Mouse (Mus musculus): ENCODE measurements around the gene Cdc16. TPM values are rescaled to one million over a fixed set of nuclear protein-coding genes. Genes with fewer than 3 reads are reported as not detected.

Gene Cdc16
- polyA plus RNA-seq, 1 experiment from 2014 or later, result 207 TPM

GRCm38 (mm10) chr8:13789606-13790005 lies 32.1 kb downstream of the Cdc16 start:
- Histone ChIP-seq H3K9ac (replicated peaks; ENCODE audit: low read length) (no peak overlapping the region), H3K27me3 (ENCODE audit: control insufficient read depth, insufficient read depth, low read length) (no peaks in the 10 kb centered on the region), H3K4me2 (ENCODE audit: low read length) (no peak overlapping the region), H3K4me3 (replicated peaks; ENCODE audit: low read depth, low read length) (no peak overlapping the region), H3K36me3 (ENCODE audit: control insufficient read depth, insufficient read depth, low read length) (peaks cover 24% of the 10 kb centered on the region), H3K9me3 (ENCODE audit: control insufficient read depth, low read length) (no peaks in the 10 kb centered on the region), H3K27ac (replicated peaks; ENCODE audit: low read depth, low read length) (no peak overlapping the region), H3K4me1 (ENCODE audit: control insufficient read depth, insufficient read depth, low read length) (peaks cover 6% of the 10 kb centered on the region)
- no peak for ATAC-seq (ENCODE audit: low FRiP score, low TSS enrichment)
- no peak for DNase-seq
- WGBS, result 96% methylated on average over 8 of the region's 8 CpGs

GRCm38 (mm10) chr8:13793097-13793745 lies 35.7 kb downstream of the Cdc16 start:
- no peak for ATAC-seq (ENCODE audit: low FRiP score, low TSS enrichment)
- H3K4me2 ChIP-seq (ENCODE audit: low read length), result no peak overlapping the region
- no peak for DNase-seq
- no peak overlapping the region for H3K4me3 ChIP-seq (replicated peaks; ENCODE audit: low read depth, low read length)
- no peaks in the 10 kb centered on the region for H3K27me3 ChIP-seq (ENCODE audit: control insufficient read depth, insufficient read depth, low read length)
- H3K9me3 ChIP-seq (ENCODE audit: control insufficient read depth, low read length), result no peaks in the 10 kb centered on the region
- H3K36me3 ChIP-seq (ENCODE audit: control insufficient read depth, insufficient read depth, low read length), result peaks cover 54% of the 10 kb centered on the region
- no peak overlapping the region for H3K9ac ChIP-seq (replicated peaks; ENCODE audit: low read length)
- H3K4me1 ChIP-seq (ENCODE audit: control insufficient read depth, insufficient read depth, low read length), result no peaks in the 10 kb centered on the region
- H3K27ac ChIP-seq (replicated peaks; ENCODE audit: low read depth, low read length), result no peak overlapping the region
- 93% methylated on average over 8 of the region's 8 CpGs for WGBS

- no peak overlapping the region for H3K9ac ChIP-seq (replicated peaks; ENCODE audit: low read length)
- no peaks in the 10 kb centered on the region for H3K9me3 ChIP-seq (ENCODE audit: control insufficient read depth, low read length)
- no peak overlapping the region for H3K27ac ChIP-seq (replicated peaks; ENCODE audit: low read depth, low read length)
- no peak overlapping the region for H3K4me2 ChIP-seq (ENCODE audit: low read length)
- H3K27me3 ChIP-seq (ENCODE audit: control insufficient read depth, insufficient read depth, low read length), result no peaks in the 10 kb centered on the region
- no peaks in the 10 kb centered on the region for H3K4me1 ChIP-seq (ENCODE audit: control insufficient read depth, insufficient read depth, low read length)
- no peak overlapping the region for H3K4me3 ChIP-seq (replicated peaks; ENCODE audit: low read depth, low read length)
- peaks cover 59% of the 10 kb centered on the region for H3K36me3 ChIP-seq (ENCODE audit: control insufficient read depth, insufficient read depth, low read length)
- 94% methylated on average over 11 of the region's 11 CpGs for WGBS
- ATAC-seq (ENCODE audit: low FRiP score, low TSS enrichment) (no peak), DNase-seq (no peak)
Measured at GRCm38 (mm10) chr8:13793746-13794101, 36.2 kb downstream of the Cdc16 start.

GRCm38 (mm10) chr8:13797676-13798075 lies 40.2 kb downstream of the Cdc16 start:
- ATAC-seq (ENCODE audit: low FRiP score, low TSS enrichment) (no peak), DNase-seq (no peak)
- Histone ChIP-seq H3K27ac (replicated peaks; ENCODE audit: low read depth, low read length) (no peak overlapping the region), H3K4me3 (replicated peaks; ENCODE audit: low read depth, low read length) (no peak overlapping the region), H3K4me1 (ENCODE audit: control insufficient read depth, insufficient read depth, low read length) (no peaks in the 10 kb centered on the region), H3K9ac (replicated peaks; ENCODE audit: low read length) (no peak overlapping the region), H3K36me3 (ENCODE audit: control insufficient read depth, insufficient read depth, low read length) (peaks cover 51% of the 10 kb centered on the region), H3K4me2 (ENCODE audit: low read length) (no peak overlapping the region), H3K9me3 (ENCODE audit: control insufficient read depth, low read length) (no peaks in the 10 kb centered on the region), H3K27me3 (ENCODE audit: control insufficient read depth, insufficient read depth, low read length) (no peaks in the 10 kb centered on the region)
- WGBS, result 96% methylated on average over 5 of the region's 5 CpGs

- H3K4me1 ChIP-seq (ENCODE audit: control insufficient read depth, insufficient read depth, low read length), result no peaks in the 10 kb centered on the region
- ATAC-seq (ENCODE audit: low FRiP score, low TSS enrichment), result no peak
- 92% methylated on average over 5 of the region's 5 CpGs for WGBS
- H3K36me3 ChIP-seq (ENCODE audit: control insufficient read depth, insufficient read depth, low read length), result peaks cover 43% of the 10 kb centered on the region
- no peak overlapping the region for H3K27ac ChIP-seq (replicated peaks; ENCODE audit: low read depth, low read length)
- no peaks in the 10 kb centered on the region for H3K9me3 ChIP-seq (ENCODE audit: control insufficient read depth, low read length)
- no peak overlapping the region for H3K4me3 ChIP-seq (replicated peaks; ENCODE audit: low read depth, low read length)
- H3K9ac ChIP-seq (replicated peaks; ENCODE audit: low read length), result no peak overlapping the region
- no peak overlapping the region for H3K4me2 ChIP-seq (ENCODE audit: low read length)
- DNase-seq, result no peak
- H3K27me3 ChIP-seq (ENCODE audit: control insufficient read depth, insufficient read depth, low read length), result no peaks in the 10 kb centered on the region
Measured at GRCm38 (mm10) chr8:13799566-13799965, 42.1 kb downstream of the Cdc16 start.

GRCm38 (mm10) chr8:13828598-13829172 lies 71.2 kb downstream of the Cdc16 start:
- Histone ChIP-seq H3K27ac (replicated peaks; ENCODE audit: low read depth, low read length) (no peak overlapping the region), H3K27me3 (ENCODE audit: control insufficient read depth, insufficient read depth, low read length) (no peaks in the 10 kb centered on the region), H3K9ac (replicated peaks; ENCODE audit: low read length) (no peak overlapping the region), H3K4me1 (ENCODE audit: control insufficient read depth, insufficient read depth, low read length) (no peaks in the 10 kb centered on the region), H3K9me3 (ENCODE audit: control insufficient read depth, low read length) (no peaks in the 10 kb centered on the region), H3K4me3 (replicated peaks; ENCODE audit: low read depth, low read length) (no peak overlapping the region), H3K4me2 (ENCODE audit: low read length) (no peak overlapping the region), H3K36me3 (ENCODE audit: control insufficient read depth, insufficient read depth, low read length) (no peaks in the 10 kb centered on the region)
- ATAC-seq (ENCODE audit: low FRiP score, low TSS enrichment), result no peak
- no peak for DNase-seq
- 82% methylated on average over 7 of the region's 7 CpGs for WGBS

Other genes starting within 250 kb of the Cdc16 start
- gene 1700029H14Rik, start 195.2 kb upstream of the Cdc16 start, polyA plus RNA-seq (2014; fragmentation: Nextera tagmentation; extraction: Ambion mirVana), result not detected in 2 replicates
- 18.4 and 26.0 TPM in 2 replicates for gene Rasa3, start 80.1 kb upstream of the Cdc16 start, polyA plus RNA-seq (2014; fragmentation: Nextera tagmentation; extraction: Ambion mirVana)
- 1.6 and 2.2 TPM in 2 replicates for gene Cfap97d2, start 51.8 kb upstream of the Cdc16 start, polyA plus RNA-seq (2014; fragmentation: Nextera tagmentation; extraction: Ambion mirVana)
- gene Upf3a, start 27.9 kb downstream of the Cdc16 start, polyA plus RNA-seq (2014; fragmentation: Nextera tagmentation; extraction: Ambion mirVana), result 36.4 and 38.1 TPM in 2 replicates
- not detected in 2 replicates for gene AF366264, start 80.7 kb downstream of the Cdc16 start, polyA plus RNA-seq (2014; fragmentation: Nextera tagmentation; extraction: Ambion mirVana)
- 49.7 and 67.1 TPM in 2 replicates for gene Champ1, start 112.0 kb downstream of the Cdc16 start, polyA plus RNA-seq (2014; fragmentation: Nextera tagmentation; extraction: Ambion mirVana)
- gene Coprs, start 132.6 kb downstream of the Cdc16 start, polyA plus RNA-seq (2014; fragmentation: Nextera tagmentation; extraction: Ambion mirVana), result 130 and 164 TPM in 2 replicates